In genomic region chr1:190875751-190876150, GRCm38 (mm10) we compare ENCODE assay signal across 21 mouse cellular contexts. TPM values are rescaled to one million over a fixed set of nuclear protein-coding genes. Genes with fewer than 3 reads are reported as not detected.
DNase-seq lines count a peak whose midpoint lies in the region; ATAC-seq and TF ChIP-seq lines count a peak whose summit lies in the region.
"Had no signal": no experiment of that assay in that cellular context is flagged by ENCODE, and none has a peak within 500 bp of the region (broad histone marks: within the 10 kb centered on the region; RNA-seq: fewer than 3 reads in every experiment).

No protein-coding gene starts in this region.

- ATAC-seq in megakaryocyte, adult 5-6 weeks (ENCODE audit: poor library complexity, severe bottlenecking) = no peak
- no peak for ATAC-seq in lung, postnatal 0 days
- ATAC-seq: forebrain, embryonic 16.5 days; hindbrain, embryonic 16.5 days had no signal

- H3K4me2 ChIP-seq in lung, postnatal 0 days (replicated peaks; ENCODE audit: low read depth, low read length) = no peak overlapping the region
- H3K4me2 ChIP-seq: embryonic facial prominence, embryonic 12.5 days; forebrain, embryonic 12.5 days; heart, embryonic 13.5 days had no signal

- peaks cover 96% of the 10 kb centered on the region for H3K4me1 ChIP-seq in megakaryocyte, embryonic 14.5 days
- H3K4me1 ChIP-seq in limb, embryonic 10.5 days = no peaks in the 10 kb centered on the region
- no peaks in the 10 kb centered on the region for H3K4me1 ChIP-seq in lung, postnatal 0 days (ENCODE audit: insufficient read depth, low read depth, low read length)
- H3K4me1 ChIP-seq: embryonic facial prominence, embryonic 12.5 days; forebrain, embryonic 12.5 days; heart, embryonic 13.5 days had no signal

- TF ChIP-seq EP300 in lung, postnatal 0 days (IDR thresholded peaks at IDR 0.05) = no peak

- no peaks in the 10 kb centered on the region for H3K27me3 ChIP-seq in megakaryocyte, embryonic 14.5 days (replicated peaks)
- H3K27me3 ChIP-seq in limb, embryonic 10.5 days (ENCODE audit: low read depth, poor library complexity, severe bottlenecking) = no peaks in the 10 kb centered on the region
- no peaks in the 10 kb centered on the region for H3K27me3 ChIP-seq in lung, postnatal 0 days (replicated peaks; ENCODE audit: insufficient read depth, low read length)
- H3K27me3 ChIP-seq: CH12.LX; embryonic facial prominence, embryonic 12.5 days; forebrain, embryonic 12.5 days; heart, embryonic 13.5 days; Patski had no signal

- 95% methylated on average over 6 of the region's 6 CpGs for WGBS in limb, embryonic 10.5 days
- 89% methylated on average over 6 of the region's 6 CpGs for WGBS in lung, postnatal 0 days

- H3K36me3 ChIP-seq in megakaryocyte, embryonic 14.5 days (replicated peaks; ENCODE audit: low read length) = peaks cover 80% of the 10 kb centered on the region
- H3K36me3 ChIP-seq in limb, embryonic 10.5 days = peaks cover 30% of the 10 kb centered on the region
- peaks cover 5% of the 10 kb centered on the region; the same call in 1 of the 2 replicates for H3K36me3 ChIP-seq in lung, postnatal 0 days (ENCODE audit: insufficient read depth, low read length)

- no peak for TF ChIP-seq CTCF in layer of hippocampus, adult 2 months (conservative IDR thresholded peaks at IDR 0.05)
- TF ChIP-seq CTCF in lung, postnatal 0 days (IDR thresholded peaks at IDR 0.05) = no peak

- H3K9ac ChIP-seq in lung, postnatal 0 days (replicated peaks; ENCODE audit: low read depth) = no peak overlapping the region
- H3K9ac ChIP-seq: embryonic facial prominence, embryonic 12.5 days; forebrain, embryonic 12.5 days; heart, embryonic 13.5 days had no signal

- peak overlapping the region; percentile 81 for H3K27ac ChIP-seq in layer of hippocampus, adult 2 months
- no peak overlapping the region for H3K27ac ChIP-seq in limb, embryonic 10.5 days
- no peak overlapping the region for H3K27ac ChIP-seq in lung, postnatal 0 days (ENCODE audit: low read length)
- H3K27ac ChIP-seq: embryonic facial prominence, embryonic 12.5 days; forebrain, embryonic 12.5 days; gastrocnemius, adult 2 months; heart, embryonic 13.5 days had no signal

- peak overlapping the region; percentile 76 for H3K4me3 ChIP-seq in megakaryocyte, embryonic 14.5 days (replicated peaks)
- no peak overlapping the region for H3K4me3 ChIP-seq in layer of hippocampus, adult 2 months
- H3K4me3 ChIP-seq in limb, embryonic 10.5 days = no peak overlapping the region
- no peak overlapping the region for H3K4me3 ChIP-seq in lung, postnatal 0 days (ENCODE audit: low read depth, low read length)
- H3K4me3 ChIP-seq: embryonic facial prominence, embryonic 12.5 days; forebrain, embryonic 12.5 days; gastrocnemius, adult 2 months; heart, embryonic 13.5 days had no signal

- DNase-seq in layer of hippocampus, adult 2 months (ENCODE audit: low spot score in 2 of 2) = peak; percentile 48 to 64
- DNase-seq in layer of hippocampus, postnatal 10 days (ENCODE audit: low spot score in 2 of 2) = peak; percentile 23 to 34
- no peak for DNase-seq in limb, embryonic 10.5 days (ENCODE audit: low spot score)
- DNase-seq in lung, postnatal 0 days (ENCODE audit: low spot score) = no peak
- DNase-seq in lung, adult 18-20 months = no peak
- DNase-seq: adrenal gland, postnatal 14 days; cerebellum, adult 2 months; cerebellum, postnatal 14 days; embryo, embryonic 11 days; gastrocnemius, adult 2 months; gastrocnemius, postnatal 25 days; heart, postnatal 36 days had no signal

- H3K9me3 ChIP-seq in megakaryocyte, embryonic 14.5 days = no peaks in the 10 kb centered on the region
- no peaks in the 10 kb centered on the region for H3K9me3 ChIP-seq in limb, embryonic 10.5 days (replicated peaks)
- H3K9me3 ChIP-seq in lung, postnatal 0 days (ENCODE audit: low read length) = no peaks in the 10 kb centered on the region
- H3K9me3 ChIP-seq: embryonic facial prominence, embryonic 12.5 days; forebrain, embryonic 12.5 days; heart, embryonic 13.5 days had no signal

RNA-seq across cellular contexts. Expression of gene Rps6kc1, which starts 35.8 kb away (rescaled TPM):
- 2.8 and 5.9 TPM in 2 replicates for polyA plus RNA-seq in megakaryocyte, embryonic 14.5 days (2012; ENCODE audit: insufficient read depth, low replicate concordance)
- 6.8 and 7.1 TPM in 2 replicates for total RNA-seq in megakaryocyte, adult 5-6 weeks (2015)
- 10.0 and 15.6 TPM in 2 replicates for total RNA-seq in megakaryocyte, adult 5-6 weeks (2017)
- total RNA-seq in layer of hippocampus, adult 2 months (2021) = 10 to 100 TPM; 83.7 to 85.8 TPM
- total RNA-seq in layer of hippocampus, postnatal 10 days (2021) = 10 to 100 TPM; 59.9 to 66.0 TPM
- 13.0 and 16.3 TPM in 2 replicates for polyA plus RNA-seq in limb, embryonic 10.5 days (2016; fragmentation: Nextera tagmentation; extraction: Ambion mirVana)
- 8.5 and 9.7 TPM in 2 replicates for polyA plus RNA-seq in lung, postnatal 0 days (2015; fragmentation: Nextera tagmentation; extraction: Ambion mirVana)

RNA-seq across cellular contexts. Expression of gene Angel2, which starts 49.2 kb away (rescaled TPM):
- polyA plus RNA-seq in megakaryocyte, embryonic 14.5 days (2012; ENCODE audit: insufficient read depth, low replicate concordance) = 1.6 and 1.7 TPM in 2 replicates
- 24.1 and 31.6 TPM in 2 replicates for total RNA-seq in megakaryocyte, adult 5-6 weeks (2015)
- 28.3 and 31.6 TPM in 2 replicates for total RNA-seq in megakaryocyte, adult 5-6 weeks (2017)
- total RNA-seq in layer of hippocampus, adult 2 months (2021) = 10 to 100 TPM; 53.1 to 60.0 TPM
- 10 to 100 TPM; 47.9 to 50.6 TPM for total RNA-seq in layer of hippocampus, postnatal 10 days (2021)
- polyA plus RNA-seq in limb, embryonic 10.5 days (2016; fragmentation: Nextera tagmentation; extraction: Ambion mirVana) = 51.3 and 55.0 TPM in 2 replicates
- 37.7 and 40.4 TPM in 2 replicates for polyA plus RNA-seq in lung, postnatal 0 days (2015; fragmentation: Nextera tagmentation; extraction: Ambion mirVana)

Comparison
In these comparisons a context has a peak if more than half of its experiments do, and no peak if none do; other contexts are left out.
1. DNase-seq: peak in layer of hippocampus, adult 2 months (2 of 2) and layer of hippocampus, postnatal 10 days (2 of 2); none in limb, embryonic 10.5 days (single experiment), lung, postnatal 0 days (single experiment) and lung, adult 18-20 months (0 of 2).